Mouse (Mus musculus) left cerebral cortex, postnatal 25 days (tissue): ENCODE results near the gene Rbpjl. TPM values are rescaled to one million over a fixed set of nuclear protein-coding genes. Genes with fewer than 3 reads are reported as not detected.

Experiments
- DNase-seq, 2 experiments: peaks; one replicate each; pipeline ENCODE4 v3.0.0; 2022; ENCODE audit warnings: low spot score in 2 of 2, mixed read lengths in 1 of 2
- intact Hi-C: fragments of 180-260 bp; cut with DNase I; formaldehyde crosslinking; loops from one replicate; pipeline ENCODE4 v1.15.1; 2025
- total RNA-seq, 2 experiments: library from RNA; stranded (reverse); gene quantifications; 2 replicates each; pipeline ENCODE4 v1.2.3; 2021

The Rbpjl gene
- total RNA-seq, 2 experiments from 2014 or later, result 0.41 to 0.43 TPM

DNA sequence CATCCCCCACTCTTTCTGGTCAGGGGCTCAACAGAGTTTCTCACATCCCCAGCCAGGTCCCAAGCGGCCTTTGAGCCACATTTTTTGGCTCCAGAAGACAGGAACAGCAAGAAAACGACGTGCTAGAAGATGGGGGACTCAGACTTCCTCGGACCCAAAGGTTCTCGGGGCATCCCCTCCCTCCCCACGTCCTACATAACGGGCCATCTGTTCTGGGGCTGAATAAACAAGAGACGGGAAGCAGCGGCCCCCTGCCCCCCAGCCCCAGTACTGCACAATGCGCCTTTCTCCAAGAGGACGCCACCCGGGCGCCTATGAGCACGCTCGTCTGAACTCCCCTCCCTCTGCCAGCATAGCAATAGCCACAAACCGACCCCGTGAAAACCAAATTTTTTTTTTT lies 13.9 kb upstream of the Rbpjl start, which contains the start of gene Slpi:
Gene Slpi (minus strand): TSS at position 76 of the 400 bp plus-strand sequence.
- DNase-seq, result peak in 1 of 2 experiments; percentile 62
- intact Hi-C loops, result loop anchor here (2.0 to 5.0 kb wide), 2 partner anchors 257 to 286 kb away; no protein-coding TSS in a partner anchor

- intact Hi-C loops, result loop anchor here (2.0 to 5.0 kb wide), 2 partner anchors 257 to 287 kb away; no protein-coding TSS in a partner anchor
- DNase-seq, result peak; percentile 81 to 87
Observed at GRCm38 (mm10) chr2:164389499-164389898, 13.4 kb upstream of the Rbpjl start.

DNA sequence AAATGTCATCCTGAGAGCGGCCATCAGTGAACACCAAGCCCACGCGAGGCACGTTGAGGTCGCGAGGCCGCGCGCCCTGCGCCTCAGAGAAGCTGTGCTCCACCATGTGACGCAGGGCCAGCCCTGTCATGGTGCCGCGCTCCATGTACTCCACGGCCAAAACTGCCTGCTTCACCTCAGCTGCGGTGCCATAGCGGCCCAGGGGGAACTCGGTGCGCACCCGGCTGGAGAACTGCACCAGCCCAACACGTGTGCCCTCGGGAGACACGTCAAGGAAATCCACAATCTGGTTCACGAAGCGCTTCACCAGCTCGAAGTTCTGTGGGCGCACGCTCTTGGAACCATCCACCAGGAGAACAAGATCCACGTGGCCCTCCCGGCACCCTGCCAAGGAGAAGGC lies 9.8 kb upstream of the Rbpjl start:
- intact Hi-C loops, result no loop called here
- DNase-seq, result no peak

GRCm38 (mm10) chr2:164396076-164396475 lies 6.9 kb upstream of the Rbpjl start:
- intact Hi-C loops, result no loop called here

GRCm38 (mm10) chr2:164396911-164397310 lies 6.0 kb upstream of the Rbpjl start:
- no peak for DNase-seq
- intact Hi-C loops, result no loop called here

More at GRCm38 (mm10) chr2:164396076-164396475, 6.9 kb upstream of the Rbpjl start:
- no peak for DNase-seq

GRCm38 (mm10) chr2:164403396-164404081 lies 598 bp downstream of the Rbpjl start:
- intact Hi-C loops, result no loop called here

GRCm38 (mm10) chr2:164404082-164404990 lies 1.4 kb downstream of the Rbpjl start:
- DNase-seq, result peak in 1 of 2 experiments; percentile 17
- intact Hi-C loops, result no loop called here

More at GRCm38 (mm10) chr2:164403396-164404081, 598 bp downstream of the Rbpjl start:
- DNase-seq, result peak in 1 of 2 experiments; percentile 31

GRCm38 (mm10) chr2:164405060-164405459 lies 2.1 kb downstream of the Rbpjl start, which contains the start of gene Matn4:
Matn4 (minus strand) TSS chr2:164405160.
- DNase-seq, result no peak
- intact Hi-C loops, result no loop called here

DNA sequence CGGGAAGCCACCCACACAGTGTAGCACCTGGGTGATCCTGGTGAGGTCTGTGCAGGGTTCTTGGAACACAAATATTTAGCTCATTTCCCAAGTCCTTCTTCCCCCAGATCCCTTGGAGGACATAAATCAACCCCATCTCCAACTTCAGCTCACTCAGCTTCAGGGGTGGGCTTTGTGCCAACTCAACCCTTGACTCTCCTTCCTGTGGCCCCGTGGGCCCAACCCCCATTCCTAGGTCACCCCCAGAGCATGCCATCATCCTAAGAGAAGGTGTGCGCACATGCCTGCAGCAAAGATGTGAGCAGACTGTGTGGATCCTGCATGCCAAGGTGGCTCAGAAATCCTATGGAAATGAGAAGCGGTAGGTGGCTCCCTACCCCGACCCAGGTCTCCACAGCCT lies 2.6 kb downstream of the Rbpjl start:
- intact Hi-C loops, result no loop called here

DNA sequence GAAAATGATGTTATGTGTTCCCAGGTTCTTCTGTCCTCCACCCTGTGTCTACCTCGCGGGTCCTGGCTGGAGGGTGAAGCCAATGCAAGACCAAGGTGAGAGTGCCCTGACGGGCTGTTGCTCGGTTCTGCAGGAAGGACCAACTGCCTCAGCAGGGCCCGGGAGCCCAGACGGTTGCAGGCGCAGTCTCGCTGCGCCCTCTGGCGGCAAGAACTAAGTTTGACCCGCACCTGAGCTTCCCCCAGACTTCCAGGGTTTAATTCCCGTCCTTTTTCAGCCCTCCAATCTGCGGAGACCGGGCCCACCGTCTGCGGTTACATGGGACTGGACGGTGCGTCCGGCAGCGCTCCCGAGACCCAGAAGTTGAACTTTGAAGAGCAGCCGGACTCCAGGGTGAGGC lies 4.8 kb downstream of the Rbpjl start:
- intact Hi-C loops, result loop anchor here (2.0 kb wide), 1 partner anchor 275 kb away; no protein-coding TSS in a partner anchor
- DNase-seq, result peak; percentile 66 to 69

More for the DNA sequence above, 2.6 kb downstream of the Rbpjl start:
- DNase-seq, result no peak

DNA sequence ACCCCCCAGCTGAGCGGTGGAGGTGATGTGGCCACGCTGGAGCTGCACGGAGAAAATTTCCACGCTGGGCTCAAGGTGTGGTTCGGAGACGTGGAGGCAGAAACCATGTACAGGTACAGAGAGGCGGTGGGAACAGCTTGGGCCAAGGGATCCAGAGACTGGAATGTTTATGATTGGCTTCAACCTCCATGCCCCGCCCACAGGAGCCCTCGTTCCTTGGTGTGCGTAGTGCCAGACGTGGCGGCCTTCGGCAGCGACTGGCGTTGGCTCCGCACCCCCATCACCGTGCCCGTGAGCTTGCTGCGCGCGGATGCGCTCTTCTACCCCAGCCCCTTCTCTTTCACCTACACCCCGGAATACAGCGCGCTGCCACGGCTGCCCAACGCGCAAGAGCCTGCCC lies 11.2 kb downstream of the Rbpjl start:
- no peak for DNase-seq
- intact Hi-C loops, result no loop called here

DNA sequence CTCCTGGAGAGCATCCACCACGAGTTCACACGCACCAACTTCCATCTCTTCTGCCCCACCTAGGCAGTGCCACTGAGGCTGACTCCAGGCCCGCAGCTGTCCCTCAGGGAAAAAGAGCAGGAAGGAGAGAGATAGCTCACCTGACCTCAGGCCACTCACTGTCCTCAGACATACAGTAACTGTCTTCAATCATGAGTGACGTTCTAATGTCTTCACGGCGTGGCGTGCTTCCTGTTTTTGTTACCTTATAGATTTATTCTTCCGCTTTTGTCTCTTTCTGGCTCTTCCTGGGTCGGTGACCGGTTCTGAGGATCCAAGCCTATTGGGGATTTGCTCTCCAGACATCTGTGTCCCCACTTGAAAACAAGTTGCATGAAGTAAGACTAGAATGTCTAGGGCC lies 11.6 kb downstream of the Rbpjl start:
- intact Hi-C loops, result no loop called here
- no peak for DNase-seq

GRCm38 (mm10) chr2:164417198-164417597 lies 14.3 kb downstream of the Rbpjl start:
- DNase-seq, result no peak
- intact Hi-C loops, result loop anchor here (2.0 to 5.0 kb wide), 5 partner anchors 40 to 310 kb away; partner anchors contain the start of genes Sys1 and Wfdc2

- intact Hi-C loops, result loop anchor here (5.0 kb wide), 2 partner anchors 114 to 309 kb away; no protein-coding TSS in a partner anchor
- DNase-seq, result no peak
Observed at GRCm38 (mm10) chr2:164418308-164418875, 15.5 kb downstream of the Rbpjl start.

- DNase-seq, result no peak
Observed at GRCm38 (mm10) chr2:164419489-164419888, 16.5 kb downstream of the Rbpjl start.

DNA sequence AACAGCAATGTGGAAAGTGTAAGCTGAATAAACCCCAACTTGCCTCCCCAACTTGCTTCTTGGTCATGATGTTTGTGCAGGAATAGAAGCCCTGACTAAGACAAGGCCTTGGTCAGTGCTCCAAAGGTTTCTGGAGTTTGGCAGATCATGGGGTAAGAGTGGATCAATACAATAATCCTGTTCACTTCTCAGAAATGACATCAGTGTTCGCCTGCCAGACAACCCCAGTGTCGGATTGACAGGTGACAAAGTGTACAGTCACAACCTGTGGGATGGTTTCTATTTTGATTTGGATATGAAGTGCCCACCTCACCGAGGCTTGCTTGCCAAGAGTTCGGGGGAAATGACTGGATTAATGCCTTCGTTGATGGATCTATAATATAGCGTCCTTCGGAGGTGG lies 18.4 kb downstream of the Rbpjl start:
- DNase-seq, result no peak
- intact Hi-C loops, result no loop called here

More at GRCm38 (mm10) chr2:164419489-164419888, 16.5 kb downstream of the Rbpjl start:
- intact Hi-C loops, result loop anchor here (5.0 kb wide), 2 partner anchors 113 to 308 kb away; no protein-coding TSS in a partner anchor

DNA sequence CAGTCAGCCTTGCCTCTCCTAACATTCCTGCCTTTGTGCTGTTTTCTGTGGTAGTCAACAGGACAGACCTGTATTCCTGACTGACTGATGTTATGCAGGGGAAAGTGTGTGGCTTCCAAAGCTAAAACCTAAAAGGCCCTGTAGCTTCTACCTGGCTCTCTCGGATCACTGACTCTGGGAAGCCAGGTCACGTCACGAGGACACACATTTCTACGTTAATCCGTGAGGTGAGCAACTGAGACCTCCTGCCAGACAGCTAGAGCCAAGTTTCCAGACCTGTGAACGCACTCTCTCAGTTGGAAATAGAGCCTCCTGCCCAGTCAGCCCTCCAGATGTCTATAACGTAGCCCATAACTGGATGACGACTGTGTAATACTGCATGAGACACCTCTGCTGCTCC lies 19.0 kb downstream of the Rbpjl start:
- no peak for DNase-seq
- intact Hi-C loops, result no loop called here

- intact Hi-C loops, result no loop called here
- no peak for DNase-seq
Observed at GRCm38 (mm10) chr2:164422675-164423393, 19.9 kb downstream of the Rbpjl start.

- intact Hi-C loops, result no loop called here
Observed at GRCm38 (mm10) chr2:164423464-164423863, 20.5 kb downstream of the Rbpjl start.

More at GRCm38 (mm10) chr2:164423464-164423863, 20.5 kb downstream of the Rbpjl start:
- DNase-seq, result peak in 1 of 2 experiments; percentile 37
